ENCODE assay signal across 15 mouse cellular contexts in genomic region chr15:28595725-28596124, GRCm38 (mm10).
"Had no signal": no experiment of that assay in that cellular context is flagged by ENCODE, and none has a peak within 500 bp of the region (broad histone marks: within the 10 kb centered on the region; RNA-seq: fewer than 3 reads in every experiment).

No protein-coding gene starts in this region.

- H3K9me3 ChIP-seq: limb, embryonic 10.5 days; liver, embryonic 13.5 days; lung, embryonic 15.5 days; stomach, embryonic 15.5 days had no signal

- H3K27ac ChIP-seq: left cerebral cortex, adult 2 months; limb, embryonic 10.5 days; liver, embryonic 13.5 days; lung, embryonic 15.5 days; macrophage; stomach, embryonic 15.5 days had no signal

- H3K27me3 ChIP-seq: liver, embryonic 13.5 days; lung, embryonic 15.5 days; megakaryocyte, embryonic 14.5 days; stomach, embryonic 15.5 days had no signal

- H3K9ac ChIP-seq: liver, embryonic 13.5 days; liver, postnatal 0 days; lung, embryonic 15.5 days; stomach, embryonic 15.5 days had no signal

- H3K4me2 ChIP-seq: liver, embryonic 13.5 days; lung, embryonic 15.5 days; midbrain, embryonic 11.5 days; stomach, embryonic 15.5 days had no signal

- H3K4me1 ChIP-seq: limb, embryonic 10.5 days; liver, embryonic 13.5 days; lung, embryonic 15.5 days; megakaryocyte, embryonic 14.5 days; stomach, embryonic 15.5 days had no signal

- H3K36me3 ChIP-seq: limb, embryonic 10.5 days; liver, embryonic 13.5 days; lung, embryonic 15.5 days; stomach, embryonic 15.5 days had no signal

- DNase-seq: kidney, adult 8-10 months; kidney, postnatal 25 days; liver, embryonic 13.5 days; liver, postnatal 0 days; lung, postnatal 14 days; thymus, adult 2 months; thymus, postnatal 25 days had no signal

- ATAC-seq: liver, postnatal 0 days; midbrain, embryonic 16.5 days had no signal

- H3K4me3 ChIP-seq: left cerebral cortex, adult 2 months; limb, embryonic 10.5 days; liver, embryonic 13.5 days; lung, embryonic 15.5 days; megakaryocyte, embryonic 14.5 days; stomach, embryonic 15.5 days had no signal
